Comparison of ENCODE assay signal across 24 mouse cellular contexts in the genomic region with DNA sequence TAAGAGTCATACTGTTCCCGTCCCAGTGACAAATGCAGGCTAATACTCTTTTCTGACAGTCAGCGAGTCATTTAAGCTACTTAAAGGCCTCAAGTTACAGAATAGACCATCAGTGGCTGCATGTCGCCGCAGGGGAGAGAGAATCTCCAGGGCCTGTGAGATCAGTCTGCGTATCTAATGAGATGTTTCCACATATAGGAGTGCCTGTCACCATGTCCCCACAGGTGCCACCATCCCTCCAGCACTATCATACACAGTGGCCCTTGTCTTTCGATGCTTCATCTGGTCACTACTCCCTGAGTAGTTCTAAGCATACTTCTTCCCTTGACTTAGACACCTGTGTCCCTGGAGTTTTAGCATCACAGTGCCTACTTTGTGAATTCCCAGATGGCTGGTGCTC.
"Had no signal": no experiment of that assay in that cellular context is flagged by ENCODE, and none has a peak within 500 bp of the region (broad histone marks: within the 10 kb centered on the region; RNA-seq: fewer than 3 reads in every experiment).

No protein-coding gene starts in this region.

- H3K4me1 ChIP-seq: intestine, embryonic 15.5 days; kidney, embryonic 15.5 days; limb, embryonic 12.5 days; limb, embryonic 15.5 days; neural tube, embryonic 12.5 days had no signal

- H3K4me3 ChIP-seq: intestine, embryonic 15.5 days; kidney, embryonic 15.5 days; limb, embryonic 12.5 days; limb, embryonic 15.5 days; megakaryocyte, embryonic 14.5 days; neural tube, embryonic 12.5 days; neural tube, embryonic 15.5 days had no signal

- ATAC-seq: intestine, embryonic 15.5 days; liver, postnatal 0 days; lung, postnatal 0 days had no signal

- H3K9me3 ChIP-seq: intestine, embryonic 15.5 days; kidney, embryonic 15.5 days; limb, embryonic 12.5 days; limb, embryonic 15.5 days; neural tube, embryonic 12.5 days; neural tube, embryonic 15.5 days had no signal

- H3K36me3 ChIP-seq: intestine, embryonic 15.5 days; kidney, embryonic 15.5 days; limb, embryonic 12.5 days; limb, embryonic 15.5 days; neural tube, embryonic 12.5 days; neural tube, embryonic 15.5 days had no signal

- H3K27ac ChIP-seq: intestine, embryonic 15.5 days; kidney, embryonic 15.5 days; limb, embryonic 12.5 days; limb, embryonic 15.5 days; liver, embryonic 14.5 days; neural tube, embryonic 12.5 days; neural tube, embryonic 15.5 days; stomach, postnatal 0 days had no signal

- DNase-seq: kidney, adult 11 months; kidney, adult 8-10 months; kidney, postnatal 10 days; kidney, postnatal 36 days; left cerebral cortex, postnatal 4 days; liver, postnatal 0 days; lung, embryonic 14.5 days; lung, postnatal 36 days; right cerebral cortex, adult 18-20 months; right cerebral cortex, postnatal 14 days; right cerebral cortex, postnatal 4 days; thymus, adult 2 months; thymus, postnatal 25 days had no signal

- H3K9ac ChIP-seq: intestine, embryonic 15.5 days; kidney, embryonic 15.5 days; limb, embryonic 12.5 days; limb, embryonic 15.5 days; liver, embryonic 14.5 days; liver, postnatal 0 days; lung, embryonic 14.5 days; neural tube, embryonic 12.5 days; neural tube, embryonic 15.5 days had no signal

- H3K27me3 ChIP-seq: intestine, embryonic 15.5 days; kidney, embryonic 15.5 days; limb, embryonic 12.5 days; limb, embryonic 15.5 days; megakaryocyte, embryonic 14.5 days; neural tube, embryonic 12.5 days; neural tube, embryonic 15.5 days had no signal

- H3K4me2 ChIP-seq: intestine, embryonic 15.5 days; kidney, embryonic 15.5 days; limb, embryonic 12.5 days; limb, embryonic 15.5 days; liver, embryonic 11.5 days; lung, embryonic 14.5 days; neural tube, embryonic 12.5 days; neural tube, embryonic 15.5 days had no signal
